Mouse (Mus musculus) embryonic fibroblast, embryonic 13.5 days (primary cell): ENCODE measurements around the gene Itpr3.

Source experiments
- CTCF ChIP-seq: IDR thresholded peaks from 2 replicates; pipeline ENCODE4 v1.5.1; 2011; ENCODE audit warnings: mild to moderate bottlenecking, control low read depth, low read length, moderate library complexity, borderline replicate concordance; ENCODE audit not compliant: insufficient read depth
- POLR2A ChIP-seq: IDR thresholded peaks from 2 replicates; pipeline ENCODE4 v1.6.1; 2011; ENCODE audit warnings: low read depth, mild to moderate bottlenecking, control low read depth, low read length, moderate library complexity

DNA sequence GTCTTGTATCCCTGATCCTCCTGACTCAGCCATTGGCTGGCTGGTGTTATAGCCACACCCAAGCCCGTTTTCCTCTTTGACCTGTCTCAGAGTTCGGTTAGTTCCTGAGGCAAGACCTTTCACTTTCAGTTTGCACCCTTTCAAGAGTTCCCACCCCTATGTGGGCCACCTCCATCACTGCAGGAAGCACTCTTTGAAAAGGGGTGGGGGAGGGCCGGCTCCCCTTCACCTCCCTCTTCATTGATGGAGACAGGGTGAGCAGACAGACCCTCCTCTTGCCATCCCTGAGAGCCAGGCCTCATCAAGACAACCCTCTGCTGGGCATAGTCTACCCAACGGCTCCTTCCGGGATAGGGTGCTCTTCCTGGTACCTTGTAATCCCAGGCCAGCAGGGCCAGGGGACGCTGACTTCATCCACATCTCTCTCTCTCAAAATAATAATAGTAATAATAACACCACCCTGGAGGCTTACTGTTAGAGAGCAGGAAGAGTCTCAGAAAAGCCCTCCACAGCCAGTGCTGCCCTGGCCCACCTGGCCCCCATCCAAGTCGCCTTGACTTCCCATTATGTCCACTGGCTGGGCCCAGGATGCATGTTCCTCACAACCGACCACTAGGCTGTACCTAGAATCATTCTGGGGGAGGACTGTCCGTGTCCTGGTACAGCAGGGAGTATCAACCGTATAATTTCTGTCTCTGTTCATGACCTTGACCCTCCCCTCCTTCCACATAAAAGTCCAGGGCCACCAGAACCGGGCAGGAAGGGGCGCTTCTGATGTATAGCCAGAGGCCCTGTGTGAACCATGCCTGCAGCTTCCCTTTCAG lies 29.4 kb upstream of the Itpr3 start:
- no peak for TF ChIP-seq CTCF
- TF ChIP-seq POLR2A = peak; percentile 49; the same call in 1 of the 2 replicates
